Mouse (Mus musculus): ENCODE data around the gene Palmd. TPM values are rescaled to one million over a fixed set of nuclear protein-coding genes. Genes with fewer than 3 reads are reported as not detected.

The Palmd gene
- polyA plus RNA-seq (2012; rRNA removed): 0.11 and 0.38 TPM in 2 replicates

DNA sequence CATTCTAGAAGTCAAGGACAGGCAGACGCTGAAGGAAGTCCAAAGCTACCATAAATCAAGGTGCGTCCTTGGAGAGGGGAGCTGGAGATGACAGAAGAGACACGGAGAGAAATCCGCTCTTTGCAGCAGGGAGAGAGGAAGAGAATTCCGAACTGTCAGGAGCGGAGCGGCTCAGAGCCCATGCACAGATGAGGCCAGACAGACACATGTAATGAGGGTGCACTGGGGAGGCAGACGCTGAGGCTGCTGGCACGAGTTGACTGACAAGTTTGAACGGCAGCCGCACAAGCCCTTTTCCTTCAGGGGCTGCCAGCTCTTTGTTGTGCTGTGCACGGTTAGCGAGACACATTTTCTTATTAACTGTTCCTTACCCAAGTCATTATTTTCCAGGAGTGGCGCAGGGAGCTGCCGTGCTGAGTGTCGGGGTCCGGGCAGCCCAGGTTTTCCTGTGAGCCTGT, at the start of gene Palmd:
Palmd (minus strand) TSS at position 448 of the 458 bp plus-strand sequence.
- 5% methylated on average over 17 of the region's 17 CpGs for WGBS
- H3K4me3 ChIP-seq (ENCODE audit: low read depth, low read length): peak within 1 kb of the TSS; percentile 50
- H3K27me3 ChIP-seq (ENCODE audit: control insufficient read depth, insufficient read depth, low read length): no peaks in the 10 kb centered on the region
- peak within 1 kb of the TSS; percentile 13; the same call in 1 of the 2 replicates for H3K27ac ChIP-seq (ENCODE audit: insufficient read depth, low read depth, low read length)
- H3K4me1 ChIP-seq (ENCODE audit: control insufficient read depth, insufficient read depth, insufficient read length, low read length): no peaks in the 10 kb centered on the region
- no peaks in the 10 kb centered on the region for H3K36me3 ChIP-seq (ENCODE audit: control insufficient read depth, insufficient read depth, low read length)
- no peak for TF ChIP-seq POLR2A (IDR thresholded peaks at IDR 0.05; ENCODE audit: low read depth, low read length)
- no peak for TF ChIP-seq CTCF (IDR thresholded peaks at IDR 0.05; ENCODE audit: extremely low read depth, insufficient read length, insufficient replicate concordance, low read depth, low read length)

DNA sequence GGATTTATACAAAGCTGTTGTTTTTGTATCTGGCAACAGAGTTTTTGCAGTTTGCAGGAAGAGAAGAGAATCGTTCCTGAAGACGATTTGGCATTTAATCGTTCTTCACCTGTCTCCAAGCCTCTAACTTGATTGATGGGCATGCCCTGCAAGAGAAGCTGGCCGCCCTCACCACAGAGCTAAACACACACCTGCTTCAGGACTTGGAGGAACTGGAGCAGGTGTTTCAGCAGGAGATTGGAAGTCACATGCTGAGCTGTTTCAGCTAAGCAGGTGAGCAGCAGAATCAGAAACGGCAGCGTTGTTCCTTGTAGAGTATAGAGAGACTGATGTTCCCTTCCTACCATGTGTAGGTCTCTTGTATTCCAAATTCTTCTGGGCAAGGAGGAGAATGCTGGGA, 41.4 kb upstream of the Palmd start:
- no peak for TF ChIP-seq POLR2A (IDR thresholded peaks at IDR 0.05; ENCODE audit: low read depth, low read length)
- no peak for TF ChIP-seq CTCF (IDR thresholded peaks at IDR 0.05; ENCODE audit: extremely low read depth, insufficient read length, insufficient replicate concordance, low read depth, low read length)
- Histone ChIP-seq H3K4me3 (ENCODE audit: low read depth, low read length) (no peak overlapping the region), H3K27ac (ENCODE audit: insufficient read depth, low read depth, low read length) (no peak overlapping the region), H3K36me3 (ENCODE audit: control insufficient read depth, insufficient read depth, low read length) (no peaks in the 10 kb centered on the region), H3K4me1 (ENCODE audit: control insufficient read depth, insufficient read depth, insufficient read length, low read length) (no peaks in the 10 kb centered on the region), H3K27me3 (ENCODE audit: control insufficient read depth, insufficient read depth, low read length) (no peaks in the 10 kb centered on the region)
- WGBS: 39% methylated on average over 6 of the region's 6 CpGs

- TF ChIP-seq CTCF (IDR thresholded peaks at IDR 0.05; ENCODE audit: extremely low read depth, insufficient read length, insufficient replicate concordance, low read depth, low read length) (no peak), POLR2A (IDR thresholded peaks at IDR 0.05; ENCODE audit: low read depth, low read length) (no peak)
- Histone ChIP-seq H3K27me3 (ENCODE audit: control insufficient read depth, insufficient read depth, low read length) (no peaks in the 10 kb centered on the region), H3K36me3 (ENCODE audit: control insufficient read depth, insufficient read depth, low read length) (no peaks in the 10 kb centered on the region), H3K27ac (ENCODE audit: insufficient read depth, low read depth, low read length) (no peak overlapping the region), H3K4me3 (ENCODE audit: low read depth, low read length) (no peak overlapping the region), H3K4me1 (ENCODE audit: control insufficient read depth, insufficient read depth, insufficient read length, low read length) (no peaks in the 10 kb centered on the region)
- WGBS: 89% methylated on average over 6 of the region's 6 CpGs
Observed at GRCm38 (mm10) chr3:117007340-117007739, 38.6 kb upstream of the Palmd start.

DNA sequence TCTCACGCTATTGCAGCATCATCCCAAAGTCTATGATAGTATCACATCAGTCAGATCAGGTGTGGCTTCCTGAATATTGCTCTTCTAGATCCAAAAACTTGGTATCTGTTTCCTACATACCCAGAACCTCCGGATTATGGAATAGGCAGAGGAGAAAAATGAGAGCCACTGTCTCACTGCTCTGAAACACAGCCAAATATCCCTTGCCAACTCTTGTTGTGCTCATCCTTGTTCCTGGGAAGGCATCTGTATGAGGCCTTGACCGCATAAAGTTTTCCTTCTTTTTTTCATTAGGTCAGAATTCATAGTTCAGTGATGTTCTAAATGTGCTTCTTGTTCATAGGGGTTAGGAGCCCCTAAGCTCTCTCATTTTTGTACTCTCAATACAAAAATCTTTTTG, 37.8 kb upstream of the Palmd start:
- WGBS: 79% methylated on average over 3 of the region's 3 CpGs
- H3K4me1 ChIP-seq (ENCODE audit: control insufficient read depth, insufficient read depth, insufficient read length, low read length): no peaks in the 10 kb centered on the region
- H3K27me3 ChIP-seq (ENCODE audit: control insufficient read depth, insufficient read depth, low read length): no peaks in the 10 kb centered on the region
- H3K4me3 ChIP-seq (ENCODE audit: low read depth, low read length): no peak overlapping the region
- TF ChIP-seq POLR2A (IDR thresholded peaks at IDR 0.05; ENCODE audit: low read depth, low read length) (no peak), CTCF (IDR thresholded peaks at IDR 0.05; ENCODE audit: extremely low read depth, insufficient read length, insufficient replicate concordance, low read depth, low read length) (no peak)
- no peak overlapping the region for H3K27ac ChIP-seq (ENCODE audit: insufficient read depth, low read depth, low read length)
- no peaks in the 10 kb centered on the region for H3K36me3 ChIP-seq (ENCODE audit: control insufficient read depth, insufficient read depth, low read length)

GRCm38 (mm10) chr3:117003379-117003778, 34.6 kb upstream of the Palmd start:
- Histone ChIP-seq H3K4me1 (ENCODE audit: control insufficient read depth, insufficient read depth, insufficient read length, low read length) (no peaks in the 10 kb centered on the region), H3K27ac (ENCODE audit: insufficient read depth, low read depth, low read length) (no peak overlapping the region), H3K4me3 (ENCODE audit: low read depth, low read length) (no peak overlapping the region), H3K27me3 (ENCODE audit: control insufficient read depth, insufficient read depth, low read length) (no peaks in the 10 kb centered on the region), H3K36me3 (ENCODE audit: control insufficient read depth, insufficient read depth, low read length) (no peaks in the 10 kb centered on the region)
- TF ChIP-seq CTCF (IDR thresholded peaks at IDR 0.05; ENCODE audit: extremely low read depth, insufficient read length, insufficient replicate concordance, low read depth, low read length) (no peak), POLR2A (IDR thresholded peaks at IDR 0.05; ENCODE audit: low read depth, low read length) (no peak)
- WGBS: 75% methylated on average over 6 of the region's 6 CpGs

GRCm38 (mm10) chr3:117001686-117002485, 33.1 kb upstream of the Palmd start:
- Histone ChIP-seq H3K4me1 (ENCODE audit: control insufficient read depth, insufficient read depth, insufficient read length, low read length) (no peaks in the 10 kb centered on the region), H3K4me3 (ENCODE audit: low read depth, low read length) (no peak overlapping the region), H3K27ac (ENCODE audit: insufficient read depth, low read depth, low read length) (no peak overlapping the region), H3K36me3 (ENCODE audit: control insufficient read depth, insufficient read depth, low read length) (no peaks in the 10 kb centered on the region), H3K27me3 (ENCODE audit: control insufficient read depth, insufficient read depth, low read length) (no peaks in the 10 kb centered on the region)
- WGBS: 66% methylated on average over 9 of the region's 9 CpGs
- no peak for TF ChIP-seq POLR2A (IDR thresholded peaks at IDR 0.05; ENCODE audit: low read depth, low read length)
- no peak for TF ChIP-seq CTCF (IDR thresholded peaks at IDR 0.05; ENCODE audit: extremely low read depth, insufficient read length, insufficient replicate concordance, low read depth, low read length)

DNA sequence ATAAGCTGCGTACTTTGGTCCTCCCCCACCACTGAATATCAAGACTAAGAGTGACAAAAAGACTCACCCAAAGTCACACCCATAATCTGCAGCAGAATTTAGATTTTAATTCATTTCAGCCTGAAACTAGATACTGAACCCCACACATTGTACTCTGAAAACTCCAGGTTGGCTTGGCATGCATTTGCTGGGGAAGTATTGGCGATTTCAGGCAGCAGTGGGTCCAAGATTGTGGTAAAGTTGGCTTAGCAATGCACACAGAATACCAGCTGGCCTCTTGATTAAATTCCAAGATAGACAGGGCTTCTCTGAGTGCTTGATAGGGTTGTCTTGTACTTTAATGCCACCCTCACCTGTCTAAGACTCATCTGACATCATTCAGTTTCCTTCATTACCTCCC, 24.2 kb upstream of the Palmd start:
- Histone ChIP-seq H3K27me3 (ENCODE audit: control insufficient read depth, insufficient read depth, low read length) (no peaks in the 10 kb centered on the region), H3K4me1 (ENCODE audit: control insufficient read depth, insufficient read depth, insufficient read length, low read length) (no peaks in the 10 kb centered on the region), H3K27ac (ENCODE audit: insufficient read depth, low read depth, low read length) (no peak overlapping the region), H3K4me3 (ENCODE audit: low read depth, low read length) (no peak overlapping the region), H3K36me3 (ENCODE audit: control insufficient read depth, insufficient read depth, low read length) (no peaks in the 10 kb centered on the region)
- 70% methylated on average over 2 of the region's 2 CpGs for WGBS
- no peak for TF ChIP-seq POLR2A (IDR thresholded peaks at IDR 0.05; ENCODE audit: low read depth, low read length)
- TF ChIP-seq CTCF (IDR thresholded peaks at IDR 0.05; ENCODE audit: extremely low read depth, insufficient read length, insufficient replicate concordance, low read depth, low read length): no peak
